Mouse (Mus musculus) megakaryocyte, embryonic 14.5 days (primary cell): ENCODE data around the gene Kif9.

Experiments
- FLI1 ChIP-seq: IDR thresholded peaks from 2 replicates; pipeline ENCODE4 v1.6.1; 2012; ENCODE audit warnings: low read length, inconsistent platforms, mixed read lengths
- GATA1 ChIP-seq: IDR thresholded peaks from 3 replicates; pipeline ENCODE4 v1.6.1; 2012; ENCODE audit warnings: mixed read lengths, low read length, inconsistent platforms, borderline replicate concordance

- TF ChIP-seq GATA1 = no peak
- no peak for TF ChIP-seq FLI1
Observed at GRCm38 (mm10) chr9:110457926-110458325, 18.8 kb upstream of the Kif9 start.
